Mouse (Mus musculus): Measurements from ENCODE around the gene Cox17. TPM values are rescaled to one million over a fixed set of nuclear protein-coding genes. Genes with fewer than 3 reads are reported as not detected.

Cox17 gene
- polyA plus RNA-seq, 1 experiment from 2014 or later, result 305 TPM

DNA sequence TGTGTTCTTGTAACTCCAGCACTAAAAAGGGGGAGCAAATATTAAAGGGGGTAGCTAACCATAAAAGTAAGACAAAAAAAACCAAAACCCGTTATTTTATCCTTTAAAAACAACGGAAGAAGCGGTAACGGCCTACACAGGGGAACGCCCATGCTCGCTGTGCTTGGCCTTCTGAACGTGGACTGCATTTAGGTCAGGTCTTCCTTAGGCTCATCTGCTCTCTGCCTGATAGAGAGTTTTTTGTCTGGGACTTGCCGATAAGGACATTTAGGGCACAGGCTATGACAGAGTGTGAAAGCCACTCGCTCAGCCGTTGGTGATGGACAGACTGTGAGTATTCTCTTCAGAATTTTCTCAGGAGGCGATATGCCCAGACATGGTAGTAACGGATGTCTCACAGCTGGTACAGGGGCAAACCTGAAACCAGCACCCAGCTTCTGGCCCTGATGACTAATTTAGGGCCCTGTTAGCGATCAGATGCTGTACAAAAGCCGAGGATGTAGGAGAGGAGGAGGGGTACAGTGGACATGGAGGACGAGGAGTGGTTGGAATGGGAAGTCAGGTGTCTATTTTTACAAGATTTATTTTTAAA is 25.0 kb downstream of the Cox17 start:
- Histone ChIP-seq H3K27me3 (ENCODE audit: insufficient read depth, low read length) (no peaks in the 10 kb centered on the region), H3K4me1 (replicated peaks; ENCODE audit: insufficient read depth, low read length) (no peaks in the 10 kb centered on the region), H3K36me3 (ENCODE audit: insufficient read depth, low read length) (no peaks in the 10 kb centered on the region), H3K27ac (no peak overlapping the region), H3K4me2 (ENCODE audit: low read length) (no peak overlapping the region), H3K4me3 (replicated peaks; ENCODE audit: low read depth, low read length) (no peak overlapping the region), H3K9ac (ENCODE audit: low read depth, low read length) (no peak overlapping the region), H3K9me3 (replicated peaks; ENCODE audit: low read length) (no peaks in the 10 kb centered on the region)
- no peak for TF ChIP-seq CTCF (IDR thresholded peaks at IDR 0.05; ENCODE audit: low read depth)
- DNase-seq (ENCODE audit: low spot score) (no peak), ATAC-seq (replicated peaks; ENCODE audit: low FRiP score, low read depth) (no peak)
- WGBS, result 78% methylated on average over 15 of the region's 15 CpGs

DNA sequence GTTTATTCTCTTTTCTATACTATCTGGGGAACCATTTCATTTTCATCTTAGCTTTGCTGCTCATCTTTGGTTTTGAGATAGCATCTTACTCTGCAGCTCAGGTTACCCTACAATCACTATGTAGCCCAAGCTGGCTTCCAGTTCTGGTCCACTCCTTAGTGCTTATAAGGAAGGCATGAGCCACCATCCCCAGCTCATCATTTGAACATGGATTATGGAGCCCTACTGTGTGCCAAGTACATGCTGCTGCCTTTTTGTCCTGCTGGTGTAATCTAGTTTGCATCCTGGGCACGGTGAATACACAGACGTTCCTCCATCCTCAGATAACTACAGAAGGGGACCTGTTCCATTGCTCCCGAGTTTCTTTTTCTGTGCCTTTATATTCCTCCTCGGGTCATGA is 26.1 kb downstream of the Cox17 start:
- no peak for ATAC-seq (replicated peaks; ENCODE audit: low FRiP score, low read depth)
- H3K27me3 ChIP-seq (ENCODE audit: insufficient read depth, low read length), result no peaks in the 10 kb centered on the region

GRCm38 (mm10) chr16:38373439-38373838 is 26.6 kb downstream of the Cox17 start:
- Histone ChIP-seq H3K27me3 (ENCODE audit: insufficient read depth, low read length) (no peaks in the 10 kb centered on the region), H3K4me3 (replicated peaks; ENCODE audit: low read depth, low read length) (no peak overlapping the region), H3K9me3 (replicated peaks; ENCODE audit: low read length) (no peaks in the 10 kb centered on the region), H3K9ac (ENCODE audit: low read depth, low read length) (no peak overlapping the region), H3K36me3 (ENCODE audit: insufficient read depth, low read length) (no peaks in the 10 kb centered on the region), H3K4me2 (ENCODE audit: low read length) (no peak overlapping the region), H3K27ac (no peak overlapping the region), H3K4me1 (replicated peaks; ENCODE audit: insufficient read depth, low read length) (no peaks in the 10 kb centered on the region)
- WGBS, result 78% methylated on average over 10 of the region's 10 CpGs
- TF ChIP-seq CTCF (IDR thresholded peaks at IDR 0.05; ENCODE audit: low read depth), result no peak
- DNase-seq (ENCODE audit: low spot score), result no peak
- no peak for ATAC-seq (replicated peaks; ENCODE audit: low FRiP score, low read depth)

More for the DNA sequence above, 26.1 kb downstream of the Cox17 start:
- no peak overlapping the region for H3K4me2 ChIP-seq (ENCODE audit: low read length)
- no peak overlapping the region for H3K4me3 ChIP-seq (replicated peaks; ENCODE audit: low read depth, low read length)
- H3K9ac ChIP-seq (ENCODE audit: low read depth, low read length), result no peak overlapping the region
- H3K9me3 ChIP-seq (replicated peaks; ENCODE audit: low read length), result no peaks in the 10 kb centered on the region
- no peaks in the 10 kb centered on the region for H3K4me1 ChIP-seq (replicated peaks; ENCODE audit: insufficient read depth, low read length)
- no peak for DNase-seq (ENCODE audit: low spot score)
- no peak for TF ChIP-seq CTCF (IDR thresholded peaks at IDR 0.05; ENCODE audit: low read depth)
- H3K36me3 ChIP-seq (ENCODE audit: insufficient read depth, low read length), result no peaks in the 10 kb centered on the region
- 83% methylated on average over 4 of the region's 4 CpGs for WGBS
- no peak overlapping the region for H3K27ac ChIP-seq

GRCm38 (mm10) chr16:38373941-38374340 is 27.1 kb downstream of the Cox17 start:
- H3K4me3 ChIP-seq (replicated peaks; ENCODE audit: low read depth, low read length), result no peak overlapping the region
- H3K36me3 ChIP-seq (ENCODE audit: insufficient read depth, low read length), result no peaks in the 10 kb centered on the region
- no peak overlapping the region for H3K27ac ChIP-seq
- H3K4me2 ChIP-seq (ENCODE audit: low read length), result no peak overlapping the region
- TF ChIP-seq CTCF (IDR thresholded peaks at IDR 0.05; ENCODE audit: low read depth), result no peak
- H3K9ac ChIP-seq (ENCODE audit: low read depth, low read length), result no peak overlapping the region
- no peaks in the 10 kb centered on the region for H3K9me3 ChIP-seq (replicated peaks; ENCODE audit: low read length)
- DNase-seq (ENCODE audit: low spot score), result no peak
- WGBS, result 88% methylated on average over 16 of the region's 16 CpGs
- H3K4me1 ChIP-seq (replicated peaks; ENCODE audit: insufficient read depth, low read length), result no peaks in the 10 kb centered on the region
- no peaks in the 10 kb centered on the region for H3K27me3 ChIP-seq (ENCODE audit: insufficient read depth, low read length)
- no peak for ATAC-seq (replicated peaks; ENCODE audit: low FRiP score, low read depth)

- no peak overlapping the region for H3K9ac ChIP-seq (ENCODE audit: low read depth, low read length)
- no peaks in the 10 kb centered on the region for H3K36me3 ChIP-seq (ENCODE audit: insufficient read depth, low read length)
- H3K27ac ChIP-seq, result no peak overlapping the region
- no peaks in the 10 kb centered on the region for H3K9me3 ChIP-seq (replicated peaks; ENCODE audit: low read length)
- no peaks in the 10 kb centered on the region for H3K4me1 ChIP-seq (replicated peaks; ENCODE audit: insufficient read depth, low read length)
- ATAC-seq (replicated peaks; ENCODE audit: low FRiP score, low read depth), result no peak
- H3K4me2 ChIP-seq (ENCODE audit: low read length), result no peak overlapping the region
- no peak for DNase-seq (ENCODE audit: low spot score)
- no peaks in the 10 kb centered on the region for H3K27me3 ChIP-seq (ENCODE audit: insufficient read depth, low read length)
- TF ChIP-seq CTCF (IDR thresholded peaks at IDR 0.05; ENCODE audit: low read depth), result no peak
- 76% methylated on average over 10 of the region's 10 CpGs for WGBS
- no peak overlapping the region for H3K4me3 ChIP-seq (replicated peaks; ENCODE audit: low read depth, low read length)
Measured at GRCm38 (mm10) chr16:38374379-38375140, 27.8 kb downstream of the Cox17 start.

DNA sequence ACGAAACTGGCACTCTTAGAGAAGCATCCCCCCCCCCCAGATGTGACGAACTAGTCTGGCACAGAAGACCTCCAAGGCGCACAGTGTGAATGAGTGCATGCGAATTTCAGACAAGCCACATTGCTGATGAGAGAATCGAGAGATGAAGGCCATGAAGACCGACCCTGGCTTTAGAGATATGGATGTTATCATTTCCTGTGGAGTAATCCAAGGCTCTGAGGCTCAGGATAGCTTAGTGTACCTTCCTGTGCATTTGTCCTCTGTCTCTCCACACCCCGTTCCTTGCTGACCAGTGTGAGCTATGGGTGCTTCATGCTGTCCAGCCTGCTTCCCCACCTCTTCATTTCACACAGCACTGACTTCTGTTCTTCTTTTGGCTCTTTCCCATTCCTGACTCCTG is 28.4 kb downstream of the Cox17 start:
- H3K27me3 ChIP-seq (ENCODE audit: insufficient read depth, low read length), result no peaks in the 10 kb centered on the region
- no peak overlapping the region for H3K27ac ChIP-seq
- no peaks in the 10 kb centered on the region for H3K4me1 ChIP-seq (replicated peaks; ENCODE audit: insufficient read depth, low read length)
- H3K9ac ChIP-seq (ENCODE audit: low read depth, low read length), result no peak overlapping the region
- H3K4me3 ChIP-seq (replicated peaks; ENCODE audit: low read depth, low read length), result no peak overlapping the region
- WGBS, result 83% methylated on average over 7 of the region's 7 CpGs
- DNase-seq (ENCODE audit: low spot score) (no peak), ATAC-seq (replicated peaks; ENCODE audit: low FRiP score, low read depth) (no peak)
- no peak overlapping the region for H3K4me2 ChIP-seq (ENCODE audit: low read length)
- no peaks in the 10 kb centered on the region for H3K9me3 ChIP-seq (replicated peaks; ENCODE audit: low read length)
- H3K36me3 ChIP-seq (ENCODE audit: insufficient read depth, low read length), result no peaks in the 10 kb centered on the region
- TF ChIP-seq CTCF (IDR thresholded peaks at IDR 0.05; ENCODE audit: low read depth), result no peak

Data from kidney, postnatal 0 days (tissue).